In the genomic region with DNA sequence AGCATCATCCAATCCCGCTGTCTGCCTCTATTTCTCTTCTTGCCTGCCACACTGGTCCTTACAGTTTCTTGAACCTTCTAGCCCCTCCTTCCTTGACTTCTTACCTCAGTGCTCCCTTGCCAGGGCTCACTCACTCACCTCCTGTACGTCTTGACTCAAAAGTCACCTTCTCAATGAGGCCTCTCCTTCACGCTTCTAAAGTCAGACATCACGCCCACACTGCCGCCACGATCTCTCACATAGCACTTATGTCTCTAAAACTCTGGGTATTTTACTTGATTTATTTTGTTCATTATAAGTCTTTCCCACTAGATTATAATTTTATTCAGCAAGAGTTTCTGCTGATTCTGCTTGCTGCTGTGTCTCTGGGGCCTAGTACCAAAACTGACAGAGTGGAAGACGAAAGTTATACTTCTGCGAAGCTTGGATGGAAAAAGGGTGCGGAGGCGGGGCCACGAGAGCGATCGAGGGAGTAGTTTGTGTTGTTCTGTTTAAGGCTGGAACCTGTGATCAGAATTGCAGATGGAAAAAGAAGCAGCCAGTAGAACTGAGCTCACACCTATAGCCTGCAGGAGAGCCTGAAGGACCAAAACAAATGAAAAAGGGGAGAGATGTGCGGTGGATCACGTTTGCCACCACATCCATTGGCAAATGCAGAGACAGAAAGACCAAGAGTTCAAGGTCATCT, we compare ENCODE assay signal across 27 mouse cellular contexts. TPM values are rescaled to one million over a fixed set of nuclear protein-coding genes. Genes with fewer than 3 reads are reported as not detected.
DNase-seq lines count a peak whose midpoint lies in the region; ATAC-seq and TF ChIP-seq lines count a peak whose summit lies in the region.
"Had no signal": no experiment of that assay in that cellular context is flagged by ENCODE, and none has a peak within 500 bp of the region (broad histone marks: within the 10 kb centered on the region; RNA-seq: fewer than 3 reads in every experiment).

No protein-coding gene starts in this region.

- no peaks in the 10 kb centered on the region; the same call in 1 of the 2 replicates for H3K79me2 ChIP-seq in CH12.LX (replicated peaks; ENCODE audit: control insufficient read depth, extremely low read depth, insufficient read depth, poor library complexity, severe bottlenecking)

- ATAC-seq in activated CD4-positive, CD25-positive, alpha-beta regulatory T cell, adult 4 months, result peak; percentile 58
- ATAC-seq in hindbrain, embryonic 16.5 days, result no peak
- ATAC-seq: forebrain, embryonic 15.5 days had no signal

- dilution Hi-C loops in CH12.LX (cut with MboI; ENCODE audit: extremely low pct_ligation_motif_present, extremely low pct_unique_long_range_greater_than_20kb, low sequenced_read_pairs), result no loop called here

- peak overlapping the region; percentile 33; the same call in 1 of the 2 replicates for H3K9ac ChIP-seq in CH12.LX (ENCODE audit: insufficient read depth, low read depth)
- H3K9ac ChIP-seq in hindbrain, embryonic 16.5 days (ENCODE audit: low read depth, low read length), result no peak overlapping the region
- H3K9ac ChIP-seq: embryonic facial prominence, embryonic 13.5 days; forebrain, embryonic 12.5 days; forebrain, embryonic 15.5 days; heart, embryonic 12.5 days; heart, embryonic 15.5 days; hindbrain, embryonic 14.5 days had no signal

- no peak for TF ChIP-seq CTCF in CH12.LX (conservative IDR thresholded peaks at IDR 0.05 in 1 of 2, IDR thresholded peaks at IDR 0.05 in 1 of 2; ENCODE audit: low read depth in 2 of 2, low read length in 2 of 2)

- 91% methylated on average over 15 of the region's 15 CpGs for WGBS in limb, embryonic 10.5 days
- WGBS in hindbrain, embryonic 16.5 days, result 91% methylated on average over 15 of the region's 15 CpGs

- peak; percentile 74 for DNase-seq in CD4-positive, CD25-positive, alpha-beta regulatory T cell, adult 2 months (ENCODE audit: low read depth, low spot score)
- peak; percentile 41 for DNase-seq in CH12.LX (ENCODE audit: extremely low read depth)
- DNase-seq in limb, embryonic 10.5 days (ENCODE audit: low spot score), result peak; percentile 19
- DNase-seq in kidney, postnatal 36 days, result no peak
- DNase-seq in gastrocnemius, postnatal 36 days, result no peak
- DNase-seq in lung, postnatal 4 days, result no peak
- DNase-seq: adrenal gland, adult 8-10 months; adrenal gland, postnatal 25 days; cerebellum, adult 11-12 months; cerebellum, adult 8-10 months; cerebellum, postnatal 10 days; cerebellum, postnatal 36 days; embryo, embryonic 11 days; gastrocnemius, postnatal 10 days; heart, adult 18-20 months; heart, postnatal 14 days; heart, postnatal 4 days had no signal

- TF ChIP-seq EP300 in CH12.LX (IDR thresholded peaks at IDR 0.05; ENCODE audit: low read length), result no peak

- no peaks in the 10 kb centered on the region for H3K36me3 ChIP-seq in CH12.LX (replicated peaks in 1 of 2; ENCODE audit: control insufficient read depth in 1 of 2, insufficient read depth in 1 of 2, low read length in 1 of 2)
- H3K36me3 ChIP-seq in limb, embryonic 10.5 days, result no peaks in the 10 kb centered on the region
- no peaks in the 10 kb centered on the region for H3K36me3 ChIP-seq in hindbrain, embryonic 16.5 days (ENCODE audit: control insufficient read depth, insufficient read depth, low read length)
- H3K36me3 ChIP-seq: embryonic facial prominence, embryonic 10.5 days; embryonic facial prominence, embryonic 13.5 days; forebrain, embryonic 12.5 days; forebrain, embryonic 15.5 days; heart, embryonic 12.5 days; heart, embryonic 15.5 days had no signal

- H3K27me3 ChIP-seq in CH12.LX (replicated peaks), result no peaks in the 10 kb centered on the region
- no peaks in the 10 kb centered on the region for H3K27me3 ChIP-seq in limb, embryonic 10.5 days (ENCODE audit: low read depth, poor library complexity, severe bottlenecking)
- H3K27me3 ChIP-seq in hindbrain, embryonic 16.5 days (replicated peaks; ENCODE audit: control insufficient read depth, insufficient read depth, low read length), result no peaks in the 10 kb centered on the region
- H3K27me3 ChIP-seq: embryonic facial prominence, embryonic 13.5 days; forebrain, embryonic 12.5 days; forebrain, embryonic 15.5 days; heart, embryonic 12.5 days; heart, embryonic 15.5 days had no signal

- H3K4me1 ChIP-seq in CH12.LX (ENCODE audit: control insufficient read depth in 1 of 2, insufficient read depth in 2 of 2), result peaks cover 14 to 29% of the 10 kb centered on the region in 2 experiments
- H3K4me1 ChIP-seq in limb, embryonic 10.5 days, result no peaks in the 10 kb centered on the region
- no peaks in the 10 kb centered on the region for H3K4me1 ChIP-seq in hindbrain, embryonic 16.5 days (ENCODE audit: control insufficient read depth, insufficient read depth, low read depth, low read length)
- H3K4me1 ChIP-seq: embryonic facial prominence, embryonic 10.5 days; embryonic facial prominence, embryonic 13.5 days; forebrain, embryonic 12.5 days; forebrain, embryonic 15.5 days; heart, embryonic 12.5 days had no signal

- intact Hi-C loops in gastrocnemius, postnatal 36 days (cut with DNase I), result no loop called here

- peak overlapping the region; percentile 39 for H3K4me2 ChIP-seq in CH12.LX (ENCODE audit: insufficient read depth, low read depth, poor library complexity, severe bottlenecking)
- H3K4me2 ChIP-seq in hindbrain, embryonic 16.5 days (ENCODE audit: low read length), result no peak overlapping the region
- H3K4me2 ChIP-seq: embryonic facial prominence, embryonic 13.5 days; forebrain, embryonic 12.5 days; forebrain, embryonic 15.5 days; heart, embryonic 12.5 days; heart, embryonic 15.5 days; hindbrain, embryonic 14.5 days had no signal

- peaks cover 6% of the 10 kb centered on the region for H3K9me3 ChIP-seq in CH12.LX (replicated peaks; ENCODE audit: low read length)
- no peaks in the 10 kb centered on the region for H3K9me3 ChIP-seq in limb, embryonic 10.5 days (replicated peaks)
- H3K9me3 ChIP-seq in hindbrain, embryonic 16.5 days (ENCODE audit: control insufficient read depth, low read length), result no peaks in the 10 kb centered on the region
- H3K9me3 ChIP-seq: embryonic facial prominence, embryonic 10.5 days; embryonic facial prominence, embryonic 13.5 days; forebrain, embryonic 12.5 days; forebrain, embryonic 15.5 days; heart, embryonic 12.5 days; heart, embryonic 15.5 days had no signal

- peak; percentile 56 for TF ChIP-seq POLR2A in CH12.LX (IDR thresholded peaks at IDR 0.05; ENCODE audit: low read depth, low read length)

- no peak for TF ChIP-seq RAD21 in CH12.LX (IDR thresholded peaks at IDR 0.05; ENCODE audit: low read depth, low read length)

- in situ Hi-C loops in CH12.LX (cut with MboI; ENCODE audit: low pct_ligation_motif_present, low pct_unique_long_range_greater_than_20kb, low sequenced_read_pairs), result no loop called here

- H3K4me3 ChIP-seq in CH12.LX (replicated peaks in 1 of 3; ENCODE audit: low read depth in 2 of 3, low read length in 2 of 3, poor library complexity in 1 of 3), result peak overlapping the region in 2 of 3 experiments; percentile 10 to 31
- no peak overlapping the region for H3K4me3 ChIP-seq in limb, embryonic 10.5 days
- no peak overlapping the region for H3K4me3 ChIP-seq in hindbrain, embryonic 16.5 days (ENCODE audit: low read length)
- H3K4me3 ChIP-seq: embryonic facial prominence, embryonic 10.5 days; embryonic facial prominence, embryonic 13.5 days; erythroblast, embryonic 14.5 days; forebrain, embryonic 12.5 days; forebrain, embryonic 15.5 days; heart, embryonic 12.5 days; heart, embryonic 15.5 days had no signal

- H3K27ac ChIP-seq in CH12.LX (ENCODE audit: insufficient read depth, low read depth), result peak overlapping the region; percentile 75
- no peak overlapping the region for H3K27ac ChIP-seq in limb, embryonic 10.5 days
- no peak overlapping the region for H3K27ac ChIP-seq in hindbrain, embryonic 16.5 days (ENCODE audit: low read depth, low read length)
- H3K27ac ChIP-seq: embryonic facial prominence, embryonic 10.5 days; embryonic facial prominence, embryonic 13.5 days; forebrain, embryonic 12.5 days; forebrain, embryonic 15.5 days; heart, embryonic 15.5 days; hindbrain, embryonic 14.5 days had no signal

TF ChIP-seq in CH12.LX, 34 proteins besides CTCF, POLR2A, EP300 and RAD21:
- TF ChIP-seq RCOR1 (conservative IDR thresholded peaks at IDR 0.05; ENCODE audit: low read depth, low read length) (no peak), IRF4 (IDR thresholded peaks at IDR 0.05; ENCODE audit: low read depth, low read length) (peak; percentile 23; the same call in 1 of the 2 replicates), BHLHE40 (IDR thresholded peaks at IDR 0.05; ENCODE audit: low read depth, low read length) (peak; percentile 50; the same call in 1 of the 2 replicates), MAFK (IDR thresholded peaks at IDR 0.05; ENCODE audit: insufficient replicate concordance, low read length) (0 out of 2 replicates have a peak, but pooled peaks have one; percentile 51), ZMIZ1 (IDR thresholded peaks at IDR 0.05; ENCODE audit: low read depth, low read length) (no peak; the same call in 1 of the 2 replicates), TCF12 (IDR thresholded peaks at IDR 0.05; ENCODE audit: low read depth, low read length) (peak; percentile 44; the same call in 1 of the 2 replicates), TBP (conservative IDR thresholded peaks at IDR 0.05; ENCODE audit: low read depth, low read length) (peak; percentile 28; the same call in 1 of the 2 replicates), MAZ (IDR thresholded peaks at IDR 0.05; ENCODE audit: low read depth, low read length) (no peak), MXI1 (IDR thresholded peaks at IDR 0.05; ENCODE audit: low read depth, low read length) (peak; percentile 68), MYC (IDR thresholded peaks at IDR 0.05; ENCODE audit: low read depth, low read length) (peak; percentile 24; the same call in 1 of the 2 replicates)

RNA-seq across cellular contexts. Expression of a gene that starts 17.8 kb away (rescaled TPM):
- total RNA-seq in CH12.LX (2012; rRNA removed) (8.9 and 9.4 TPM in 2 replicates), CH12.LX (2014; rRNA removed) (9.8 and 12.0 TPM in 2 replicates)
- 11.5 and 12.1 TPM in 2 replicates for polyA plus RNA-seq in CH12.LX (2012; ENCODE audit: insufficient read length, low read depth)
- 10 to 100 TPM; 12.0 to 12.1 TPM for polyA plus RNA-seq in activated CD4-positive, CD25-positive, alpha-beta regulatory T cell, adult 4 months (2017; shearing (Covaris generic))
- 12.0 and 13.1 TPM in 2 replicates for polyA plus RNA-seq in limb, embryonic 10.5 days (2016; fragmentation: Nextera tagmentation; extraction: Ambion mirVana)
- 10 to 100 TPM; 20.6 to 23.8 TPM for total RNA-seq in gastrocnemius, postnatal 36 days (2021)
- 2.9 and 4.3 TPM in 2 replicates for polyA plus RNA-seq in hindbrain, embryonic 16.5 days (2015; fragmentation: Nextera tagmentation; extraction: Ambion mirVana)

Comparison
In these comparisons a context has a peak if more than half of its experiments do, and no peak if none do; other contexts are left out.
1. DNase-seq: peak in CD4-positive, CD25-positive, alpha-beta regulatory T cell, adult 2 months (single experiment), CH12.LX (single experiment) and limb, embryonic 10.5 days (single experiment); none in kidney, postnatal 36 days (0 of 2), gastrocnemius, postnatal 36 days (0 of 2) and lung, postnatal 4 days (0 of 2).
2. H3K4me3 ChIP-seq: peak in CH12.LX (2 of 3); none in limb, embryonic 10.5 days (single experiment) and hindbrain, embryonic 16.5 days (single experiment).